Mouse (Mus musculus): ENCODE measurements around the gene Bcl2l11. TPM values are rescaled to one million over a fixed set of nuclear protein-coding genes. Genes with fewer than 3 reads are reported as not detected.
"Not testable (repeated sequence)": the region's sequence is repeated elsewhere in the genome, so short reads cannot be mapped to it uniquely, and the experiment has no call there.

The Bcl2l11 gene
- polyA plus RNA-seq, 2 experiments: 18.3 to 30.5 TPM

GRCm38 (mm10) chr2:128095270-128095669 lies 30.6 kb upstream of the Bcl2l11 start:
- 43% methylated on average over 1 of the region's 1 CpGs for WGBS
- H3K9me3 ChIP-seq (ENCODE audit: control insufficient read depth, low read length): no peaks in the 10 kb centered on the region

GRCm38 (mm10) chr2:128096070-128096469 lies 29.8 kb upstream of the Bcl2l11 start:
- 74% methylated on average over 1 of the region's 1 CpGs for WGBS
- H3K4me3 ChIP-seq (replicated peaks; ENCODE audit: low read length): no peak overlapping the region
- DNase-seq (ENCODE audit: low spot score) (no peak), ATAC-seq (ENCODE audit: low FRiP score, low read depth) (no peak)
- no peaks in the 10 kb centered on the region for H3K27me3 ChIP-seq (ENCODE audit: control insufficient read depth, insufficient read depth, low read length)
- H3K9me3 ChIP-seq (ENCODE audit: control insufficient read depth, low read length): no peaks in the 10 kb centered on the region
- no peak overlapping the region for H3K9ac ChIP-seq (ENCODE audit: low read depth, low read length, severe bottlenecking)
- H3K36me3 ChIP-seq (ENCODE audit: control insufficient read depth, insufficient read depth, low read length): no peaks in the 10 kb centered on the region
- H3K4me2 ChIP-seq (replicated peaks; ENCODE audit: low read depth, low read length, severe bottlenecking): no peak overlapping the region
- H3K4me1 ChIP-seq (ENCODE audit: control insufficient read depth, insufficient read depth, low read length): no peaks in the 10 kb centered on the region
- no peak overlapping the region for H3K27ac ChIP-seq (replicated peaks; ENCODE audit: low read depth, low read length)
- TF ChIP-seq POLR2A (IDR thresholded peaks at IDR 0.05; ENCODE audit: borderline replicate concordance, extremely low read depth, insufficient read depth, insufficient read length): no peak

More at GRCm38 (mm10) chr2:128095270-128095669, 30.6 kb upstream of the Bcl2l11 start:
- Histone ChIP-seq H3K36me3 (ENCODE audit: control insufficient read depth, insufficient read depth, low read length) (no peaks in the 10 kb centered on the region), H3K4me2 (replicated peaks; ENCODE audit: low read depth, low read length, severe bottlenecking) (no peak overlapping the region), H3K4me1 (ENCODE audit: control insufficient read depth, insufficient read depth, low read length) (no peaks in the 10 kb centered on the region), H3K27me3 (ENCODE audit: control insufficient read depth, insufficient read depth, low read length) (no peaks in the 10 kb centered on the region), H3K9ac (ENCODE audit: low read depth, low read length, severe bottlenecking) (no peak overlapping the region), H3K27ac (replicated peaks; ENCODE audit: low read depth, low read length) (no peak overlapping the region), H3K4me3 (replicated peaks; ENCODE audit: low read length) (no peak overlapping the region)
- TF ChIP-seq POLR2A (IDR thresholded peaks at IDR 0.05; ENCODE audit: borderline replicate concordance, extremely low read depth, insufficient read depth, insufficient read length): no peak
- ATAC-seq (ENCODE audit: low FRiP score, low read depth) (no peak), DNase-seq (ENCODE audit: low spot score) (no peak)

GRCm38 (mm10) chr2:128098118-128098517 lies 27.7 kb upstream of the Bcl2l11 start:
- DNase-seq (ENCODE audit: low spot score); H3K4me1 ChIP-seq (ENCODE audit: control insufficient read depth, insufficient read depth, low read length); H3K4me2 ChIP-seq (replicated peaks; ENCODE audit: low read depth, low read length, severe bottlenecking); H3K36me3 ChIP-seq (ENCODE audit: control insufficient read depth, insufficient read depth, low read length); H3K9me3 ChIP-seq (ENCODE audit: control insufficient read depth, low read length); ATAC-seq (ENCODE audit: low FRiP score, low read depth); H3K9ac ChIP-seq (ENCODE audit: low read depth, low read length, severe bottlenecking); H3K27ac ChIP-seq (replicated peaks; ENCODE audit: low read depth, low read length); H3K27me3 ChIP-seq (ENCODE audit: control insufficient read depth, insufficient read depth, low read length); H3K4me3 ChIP-seq (replicated peaks; ENCODE audit: low read length): not testable (repeated sequence)
- WGBS: 79% methylated on average over 4 of the region's 5 CpGs

- Histone ChIP-seq H3K27me3 (ENCODE audit: control insufficient read depth, insufficient read depth, low read length) (no peaks in the 10 kb centered on the region), H3K9ac (ENCODE audit: low read depth, low read length, severe bottlenecking) (no peak overlapping the region), H3K9me3 (ENCODE audit: control insufficient read depth, low read length) (no peaks in the 10 kb centered on the region), H3K4me2 (replicated peaks; ENCODE audit: low read depth, low read length, severe bottlenecking) (no peak overlapping the region), H3K36me3 (ENCODE audit: control insufficient read depth, insufficient read depth, low read length) (no peaks in the 10 kb centered on the region), H3K4me3 (replicated peaks; ENCODE audit: low read length) (no peak overlapping the region), H3K4me1 (ENCODE audit: control insufficient read depth, insufficient read depth, low read length) (no peaks in the 10 kb centered on the region), H3K27ac (replicated peaks; ENCODE audit: low read depth, low read length) (no peak overlapping the region)
- no peak for ATAC-seq (ENCODE audit: low FRiP score, low read depth)
- no peak for DNase-seq (ENCODE audit: low spot score)
- TF ChIP-seq POLR2A (IDR thresholded peaks at IDR 0.05; ENCODE audit: borderline replicate concordance, extremely low read depth, insufficient read depth, insufficient read length): no peak
- 88% methylated on average over 9 of the region's 9 CpGs for WGBS
These were observed 23.8 kb upstream of the Bcl2l11 start for GRCm38 (mm10) chr2:128102086-128102485.

GRCm38 (mm10) chr2:128104815-128105214 lies 21.0 kb upstream of the Bcl2l11 start:
- Histone ChIP-seq H3K4me2 (replicated peaks; ENCODE audit: low read depth, low read length, severe bottlenecking) (no peak overlapping the region), H3K27me3 (ENCODE audit: control insufficient read depth, insufficient read depth, low read length) (no peaks in the 10 kb centered on the region), H3K9ac (ENCODE audit: low read depth, low read length, severe bottlenecking) (no peak overlapping the region), H3K36me3 (ENCODE audit: control insufficient read depth, insufficient read depth, low read length) (no peaks in the 10 kb centered on the region), H3K4me3 (replicated peaks; ENCODE audit: low read length) (no peak overlapping the region), H3K27ac (replicated peaks; ENCODE audit: low read depth, low read length) (no peak overlapping the region), H3K4me1 (ENCODE audit: control insufficient read depth, insufficient read depth, low read length) (no peaks in the 10 kb centered on the region), H3K9me3 (ENCODE audit: control insufficient read depth, low read length) (no peaks in the 10 kb centered on the region)
- ATAC-seq (ENCODE audit: low FRiP score, low read depth): no peak
- 81% methylated on average over 5 of the region's 5 CpGs for WGBS
- no peak for DNase-seq (ENCODE audit: low spot score)
- TF ChIP-seq POLR2A (IDR thresholded peaks at IDR 0.05; ENCODE audit: borderline replicate concordance, extremely low read depth, insufficient read depth, insufficient read length): no peak

GRCm38 (mm10) chr2:128105651-128106050 lies 20.2 kb upstream of the Bcl2l11 start:
- TF ChIP-seq POLR2A (IDR thresholded peaks at IDR 0.05; ENCODE audit: borderline replicate concordance, extremely low read depth, insufficient read depth, insufficient read length): no peak
- WGBS: 87% methylated on average over 11 of the region's 11 CpGs
- no peak overlapping the region for H3K4me3 ChIP-seq (replicated peaks; ENCODE audit: low read length)
- H3K9me3 ChIP-seq (ENCODE audit: control insufficient read depth, low read length): no peaks in the 10 kb centered on the region
- no peak overlapping the region for H3K9ac ChIP-seq (ENCODE audit: low read depth, low read length, severe bottlenecking)
- H3K27me3 ChIP-seq (ENCODE audit: control insufficient read depth, insufficient read depth, low read length): no peaks in the 10 kb centered on the region
- no peak for DNase-seq (ENCODE audit: low spot score)
- no peak for ATAC-seq (ENCODE audit: low FRiP score, low read depth)
- no peaks in the 10 kb centered on the region for H3K36me3 ChIP-seq (ENCODE audit: control insufficient read depth, insufficient read depth, low read length)
- no peaks in the 10 kb centered on the region for H3K4me1 ChIP-seq (ENCODE audit: control insufficient read depth, insufficient read depth, low read length)
- no peak overlapping the region for H3K27ac ChIP-seq (replicated peaks; ENCODE audit: low read depth, low read length)
- H3K4me2 ChIP-seq (replicated peaks; ENCODE audit: low read depth, low read length, severe bottlenecking): no peak overlapping the region

All from limb, embryonic 14.5 days (tissue).